Mouse (Mus musculus) cerebellum, adult 2 months (tissue): ENCODE measurements around the gene Lrrk1.

ENCODE experiments used
- CTCF ChIP-seq: fragments of 200-500 bp; IDR thresholded peaks from 2 replicates; pipeline ENCODE4 v1.5.1; 2011; ENCODE audit warnings: low read depth, mild to moderate bottlenecking, control low read depth, low read length, moderate library complexity, borderline replicate concordance; ENCODE audit not compliant: insufficient read depth
- POLR2A ChIP-seq: fragments of 200-500 bp; IDR thresholded peaks from 2 replicates; pipeline ENCODE4 v1.6.1; 2011; ENCODE audit warnings: low read length, control low read depth, borderline replicate concordance; ENCODE audit not compliant: insufficient read depth

- TF ChIP-seq POLR2A (no peak), CTCF (no peak)
Observed at GRCm38 (mm10) chr7:66273494-66273893, 114.7 kb downstream of the Lrrk1 start.
